In genomic region chr13:50211842-50212241, GRCm38 (mm10) we compare ENCODE assay signal across 13 mouse cellular contexts. TPM values are rescaled to one million over a fixed set of nuclear protein-coding genes. Genes with fewer than 3 reads are reported as not detected.
DNase-seq lines count a peak whose midpoint lies in the region; ATAC-seq lines count a peak whose summit lies in the region.
"Not testable (repeated sequence)": the region's sequence is repeated elsewhere in the genome, so short reads cannot be mapped to it uniquely, and the experiment has no call there.
"Had no signal": no experiment of that assay in that cellular context is flagged by ENCODE, and none has a peak within 500 bp of the region (broad histone marks: within the 10 kb centered on the region; RNA-seq: fewer than 3 reads in every experiment).

No protein-coding gene starts in this region.

- DNase-seq in NIH3T3 (ENCODE audit: low read depth), result peak; percentile 48
- peak; percentile 2 to 8 for DNase-seq in cerebellum, adult 18-20 months
- peak; percentile 36 for DNase-seq in embryonic facial prominence, embryonic 11.5 days (ENCODE audit: low spot score)
- peak; percentile 45 for DNase-seq in heart, postnatal 4 days
- DNase-seq in kidney, postnatal 10 days, result peak; percentile 35
- DNase-seq in limb, embryonic 11.5 days (ENCODE audit: low spot score), result peak; percentile 26
- peak; percentile 27 for DNase-seq in ovary, postnatal 14 days (ENCODE audit: low spot score)
- peak; percentile 18 for DNase-seq in yolk sac, embryonic 10.5 days (ENCODE audit: low spot score)

- not testable (repeated sequence) for H3K4me2 ChIP-seq in embryonic facial prominence, embryonic 11.5 days (ENCODE audit: low read depth, low read length); limb, embryonic 11.5 days (ENCODE audit: low read depth, severe bottlenecking)

- H3K4me3 ChIP-seq in embryonic facial prominence, embryonic 11.5 days (ENCODE audit: low read depth, low read length); limb, embryonic 11.5 days (ENCODE audit: low read depth, low read length): not testable (repeated sequence)

- 0% methylated on average over 1 of the region's 1 CpGs for WGBS in embryonic facial prominence, embryonic 11.5 days
- 0% methylated on average over 1 of the region's 1 CpGs for WGBS in limb, embryonic 11.5 days

- not testable (repeated sequence) for H3K4me1 ChIP-seq in embryonic facial prominence, embryonic 11.5 days (ENCODE audit: control insufficient read depth, insufficient read depth, low read length); limb, embryonic 11.5 days (ENCODE audit: control insufficient read depth, insufficient read depth, low read length)

- H3K27ac ChIP-seq in embryonic facial prominence, embryonic 11.5 days (replicated peaks; ENCODE audit: low read depth, low read length); limb, embryonic 11.5 days (replicated peaks; ENCODE audit: low read depth, low read length): not testable (repeated sequence)

- not testable (repeated sequence) for H3K36me3 ChIP-seq in embryonic facial prominence, embryonic 11.5 days (replicated peaks; ENCODE audit: control insufficient read depth, insufficient read depth, low read depth, low read length); limb, embryonic 11.5 days (ENCODE audit: control insufficient read depth, insufficient read depth, low read length)

- not testable (repeated sequence) for H3K9ac ChIP-seq in embryonic facial prominence, embryonic 11.5 days (replicated peaks; ENCODE audit: low read length); limb, embryonic 11.5 days (ENCODE audit: low read length)

- H3K9me3 ChIP-seq in embryonic facial prominence, embryonic 11.5 days (replicated peaks; ENCODE audit: control insufficient read depth, low read length); limb, embryonic 11.5 days (ENCODE audit: control insufficient read depth, low read length): not testable (repeated sequence)

- not testable (repeated sequence) for ATAC-seq in embryonic facial prominence, embryonic 11.5 days (replicated peaks; ENCODE audit: insufficient number of reproducible peaks, low FRiP score, low TSS enrichment, low read depth); limb, embryonic 11.5 days (ENCODE audit: insufficient number of reproducible peaks, low FRiP score, low TSS enrichment, low read depth)

- H3K27me3 ChIP-seq in embryonic facial prominence, embryonic 11.5 days (ENCODE audit: control insufficient read depth, insufficient read depth, low read length); limb, embryonic 11.5 days (ENCODE audit: control insufficient read depth, insufficient read depth, low read length): not testable (repeated sequence)

RNA-seq across cellular contexts. Expression of gene Gm906, which starts 38.3 kb away (rescaled TPM):
- not detected in 2 replicates for polyA plus RNA-seq in embryonic facial prominence, embryonic 11.5 days (2014; fragmentation: Nextera tagmentation; extraction: Ambion mirVana)
- total RNA-seq in heart, postnatal 4 days (2021), result not detected
- polyA plus RNA-seq in limb, embryonic 11.5 days (2014; fragmentation: Nextera tagmentation; extraction: Ambion mirVana), result not detected in 2 replicates
- total RNA-seq: G1E had no signal
- polyA plus RNA-seq: embryonic facial prominence, embryonic 13.5 days; G1E; hindbrain, embryonic 15.5 days; liver, embryonic 12.5 days; neural tube, embryonic 11.5 days had no signal
